Mouse (Mus musculus): Measurements from ENCODE around the gene Klhl12. TPM values are rescaled to one million over a fixed set of nuclear protein-coding genes. Genes with fewer than 3 reads are reported as not detected.

The Klhl12 gene
- polyA plus RNA-seq, 1 experiment from 2014 or later = 44.5 TPM

- Histone ChIP-seq H3K9ac (ENCODE audit: low read depth, low read length) (peak within 1 kb of the TSS; percentile 82), H3K4me3 (ENCODE audit: low read depth, low read length) (peak within 1 kb of the TSS; percentile 82), H3K27me3 (replicated peaks; ENCODE audit: control insufficient read depth, insufficient read depth, low read length) (no peaks in the 10 kb centered on the region), H3K27ac (ENCODE audit: low read depth, low read length) (peak within 1 kb of the TSS; percentile 94), H3K9me3 (ENCODE audit: control insufficient read depth, low read length) (no peaks in the 10 kb centered on the region), H3K4me2 (peak within 1 kb of the TSS; percentile 81), H3K36me3 (ENCODE audit: control insufficient read depth, insufficient read depth, low read length) (peaks cover 5% of the 10 kb centered on the region; the same call in 1 of the 2 replicates), H3K4me1 (replicated peaks; ENCODE audit: control insufficient read depth, insufficient read depth, low read length) (peaks cover 10% of the 10 kb centered on the region)
- peak; percentile 97 for DNase-seq (ENCODE audit: low spot score)
- ATAC-seq (replicated peaks; ENCODE audit: low FRiP score) = peak; percentile 97
- WGBS = under 1% methylated on average over 57 of the region's 58 CpGs
Observed at GRCm38 (mm10) chr1:134494428-134495215, 39.3 kb downstream of the Klhl12 start, which contains the start of gene Rabif. TSS of gene Rabif (plus strand) at chr1:134494648.

- H3K27ac ChIP-seq (ENCODE audit: low read depth, low read length) = peak overlapping the region; percentile 94
- peak overlapping the region; percentile 81 for H3K4me2 ChIP-seq
- no peaks in the 10 kb centered on the region for H3K9me3 ChIP-seq (ENCODE audit: control insufficient read depth, low read length)
- ATAC-seq (replicated peaks; ENCODE audit: low FRiP score) = no peak
- H3K4me1 ChIP-seq (replicated peaks; ENCODE audit: control insufficient read depth, insufficient read depth, low read length) = peaks cover 10% of the 10 kb centered on the region
- WGBS = 16% methylated on average over 5 of the region's 5 CpGs
- no peak for DNase-seq (ENCODE audit: low spot score)
- peaks cover 2% of the 10 kb centered on the region; the same call in 1 of the 2 replicates for H3K36me3 ChIP-seq (ENCODE audit: control insufficient read depth, insufficient read depth, low read length)
- peak overlapping the region; percentile 82 for H3K9ac ChIP-seq (ENCODE audit: low read depth, low read length)
- H3K4me3 ChIP-seq (ENCODE audit: low read depth, low read length) = peak overlapping the region; percentile 82
- no peaks in the 10 kb centered on the region for H3K27me3 ChIP-seq (replicated peaks; ENCODE audit: control insufficient read depth, insufficient read depth, low read length)
Observed at GRCm38 (mm10) chr1:134495216-134495539, 39.8 kb downstream of the Klhl12 start.

- Histone ChIP-seq H3K4me3 (ENCODE audit: low read depth, low read length) (peak overlapping the region; percentile 82), H3K36me3 (ENCODE audit: control insufficient read depth, insufficient read depth, low read length) (peaks cover 2% of the 10 kb centered on the region; the same call in 1 of the 2 replicates), H3K4me2 (peak overlapping the region; percentile 81), H3K27ac (ENCODE audit: low read depth, low read length) (no peak overlapping the region), H3K27me3 (replicated peaks; ENCODE audit: control insufficient read depth, insufficient read depth, low read length) (no peaks in the 10 kb centered on the region), H3K9ac (ENCODE audit: low read depth, low read length) (no peak overlapping the region), H3K9me3 (ENCODE audit: control insufficient read depth, low read length) (no peaks in the 10 kb centered on the region), H3K4me1 (replicated peaks; ENCODE audit: control insufficient read depth, insufficient read depth, low read length) (peaks cover 10% of the 10 kb centered on the region)
- ATAC-seq (replicated peaks; ENCODE audit: low FRiP score) = no peak
- DNase-seq (ENCODE audit: low spot score) = no peak
- 87% methylated on average over 10 of the region's 10 CpGs for WGBS
Observed at GRCm38 (mm10) chr1:134495991-134496390, 40.7 kb downstream of the Klhl12 start.

GRCm38 (mm10) chr1:134500916-134501315, 45.6 kb downstream of the Klhl12 start:
- Histone ChIP-seq H3K9me3 (ENCODE audit: control insufficient read depth, low read length) (no peaks in the 10 kb centered on the region), H3K4me3 (ENCODE audit: low read depth, low read length) (no peak overlapping the region), H3K27ac (ENCODE audit: low read depth, low read length) (no peak overlapping the region), H3K36me3 (ENCODE audit: control insufficient read depth, insufficient read depth, low read length) (peaks cover 4% of the 10 kb centered on the region; the same call in 1 of the 2 replicates), H3K27me3 (replicated peaks; ENCODE audit: control insufficient read depth, insufficient read depth, low read length) (no peaks in the 10 kb centered on the region), H3K4me2 (no peak overlapping the region), H3K9ac (ENCODE audit: low read depth, low read length) (no peak overlapping the region), H3K4me1 (replicated peaks; ENCODE audit: control insufficient read depth, insufficient read depth, low read length) (peaks cover 1% of the 10 kb centered on the region)
- ATAC-seq (replicated peaks; ENCODE audit: low FRiP score) (no peak), DNase-seq (ENCODE audit: low spot score) (no peak)
- WGBS = 88% methylated on average over 1 of the region's 1 CpGs

- Histone ChIP-seq H3K9ac (ENCODE audit: low read depth, low read length) (no peak overlapping the region), H3K4me1 (replicated peaks; ENCODE audit: control insufficient read depth, insufficient read depth, low read length) (no peaks in the 10 kb centered on the region; the same call in 1 of the 2 replicates), H3K27me3 (replicated peaks; ENCODE audit: control insufficient read depth, insufficient read depth, low read length) (no peaks in the 10 kb centered on the region), H3K36me3 (ENCODE audit: control insufficient read depth, insufficient read depth, low read length) (peaks cover 11% of the 10 kb centered on the region; the same call in 1 of the 2 replicates), H3K4me3 (ENCODE audit: low read depth, low read length) (no peak overlapping the region), H3K4me2 (no peak overlapping the region), H3K9me3 (ENCODE audit: control insufficient read depth, low read length) (no peaks in the 10 kb centered on the region), H3K27ac (ENCODE audit: low read depth, low read length) (no peak overlapping the region)
- DNase-seq (ENCODE audit: low spot score) (no peak), ATAC-seq (replicated peaks; ENCODE audit: low FRiP score) (no peak)
- WGBS = 93% methylated on average over 8 of the region's 8 CpGs
Observed at GRCm38 (mm10) chr1:134506201-134506600, 50.9 kb downstream of the Klhl12 start.

GRCm38 (mm10) chr1:134510018-134510417, 54.7 kb downstream of the Klhl12 start:
- Histone ChIP-seq H3K4me1 (replicated peaks; ENCODE audit: control insufficient read depth, insufficient read depth, low read length) (peaks cover 9% of the 10 kb centered on the region), H3K27me3 (replicated peaks; ENCODE audit: control insufficient read depth, insufficient read depth, low read length) (peaks cover 18% of the 10 kb centered on the region), H3K9me3 (ENCODE audit: control insufficient read depth, low read length) (no peaks in the 10 kb centered on the region), H3K36me3 (ENCODE audit: control insufficient read depth, insufficient read depth, low read length) (peaks cover 11% of the 10 kb centered on the region; the same call in 1 of the 2 replicates), H3K27ac (ENCODE audit: low read depth, low read length) (no peak overlapping the region), H3K4me3 (ENCODE audit: low read depth, low read length) (no peak overlapping the region), H3K4me2 (no peak overlapping the region), H3K9ac (ENCODE audit: low read depth, low read length) (no peak overlapping the region)
- ATAC-seq (replicated peaks; ENCODE audit: low FRiP score) = no peak
- no peak for DNase-seq (ENCODE audit: low spot score)
- WGBS = 19% methylated on average over 7 of the region's 7 CpGs

- no peak for ATAC-seq (replicated peaks; ENCODE audit: low FRiP score)
- 52% methylated on average over 4 of the region's 4 CpGs for WGBS
Observed at GRCm38 (mm10) chr1:134512183-134512582, 56.9 kb downstream of the Klhl12 start.

GRCm38 (mm10) chr1:134512584-134512983, 57.3 kb downstream of the Klhl12 start:
- Histone ChIP-seq H3K27me3 (replicated peaks; ENCODE audit: control insufficient read depth, insufficient read depth, low read length) (peaks cover 18% of the 10 kb centered on the region), H3K27ac (ENCODE audit: low read depth, low read length) (no peak overlapping the region), H3K4me2 (peak overlapping the region; percentile 86), H3K9me3 (ENCODE audit: control insufficient read depth, low read length) (no peaks in the 10 kb centered on the region), H3K9ac (ENCODE audit: low read depth, low read length) (no peak overlapping the region), H3K4me1 (replicated peaks; ENCODE audit: control insufficient read depth, insufficient read depth, low read length) (peaks cover 9% of the 10 kb centered on the region), H3K36me3 (ENCODE audit: control insufficient read depth, insufficient read depth, low read length) (peaks cover 4% of the 10 kb centered on the region; the same call in 1 of the 2 replicates), H3K4me3 (ENCODE audit: low read depth, low read length) (no peak overlapping the region)
- ATAC-seq (replicated peaks; ENCODE audit: low FRiP score) (no peak), DNase-seq (ENCODE audit: low spot score) (no peak)
- 58% methylated on average over 6 of the region's 6 CpGs for WGBS

More at GRCm38 (mm10) chr1:134512183-134512582, 56.9 kb downstream of the Klhl12 start:
- Histone ChIP-seq H3K9ac (ENCODE audit: low read depth, low read length) (no peak overlapping the region), H3K4me1 (replicated peaks; ENCODE audit: control insufficient read depth, insufficient read depth, low read length) (peaks cover 9% of the 10 kb centered on the region), H3K27me3 (replicated peaks; ENCODE audit: control insufficient read depth, insufficient read depth, low read length) (peaks cover 18% of the 10 kb centered on the region), H3K27ac (ENCODE audit: low read depth, low read length) (no peak overlapping the region), H3K36me3 (ENCODE audit: control insufficient read depth, insufficient read depth, low read length) (peaks cover 4% of the 10 kb centered on the region; the same call in 1 of the 2 replicates), H3K4me2 (no peak overlapping the region), H3K9me3 (ENCODE audit: control insufficient read depth, low read length) (no peaks in the 10 kb centered on the region), H3K4me3 (ENCODE audit: low read depth, low read length) (no peak overlapping the region)
- no peak for DNase-seq (ENCODE audit: low spot score)
